Mouse (Mus musculus) limb, embryonic 14.5 days (tissue): ENCODE data around the gene Vil1. TPM values are rescaled to one million over a fixed set of nuclear protein-coding genes. Genes with fewer than 3 reads are reported as not detected.

Experiments
- ATAC-seq: fragments of 200-750 bp; cut with Nextera tagmentation; 2 replicates; pipeline ENCODE4 v1.8.0; 2017; ENCODE audit warnings: low read depth, moderate number of reproducible peaks, moderate TSS enrichment; ENCODE audit not compliant: low FRiP score
- DNase-seq: peaks from one replicate; pipeline ENCODE4 v3.0.0-alpha.2; 2015; ENCODE audit warnings: low spot score
- H3K27ac ChIP-seq: fragments of 300-500 bp; sonication (generic); replicated peaks from 2 replicates; pipeline ENCODE4 v1.5.1; 2014; ENCODE audit warnings: low read depth, mild to moderate bottlenecking, low read length, moderate library complexity, mixed read lengths
- H3K27me3 ChIP-seq: fragments of 300-500 bp; sonication (generic); 2 replicates; pipeline ENCODE4 v1.6.1; 2014; ENCODE audit warnings: low read length, mixed read lengths; ENCODE audit not compliant: control insufficient read depth, insufficient read depth
- H3K36me3 ChIP-seq: fragments of 300-500 bp; sonication (generic); 2 replicates; pipeline ENCODE4 v1.6.1; 2014; ENCODE audit warnings: mild to moderate bottlenecking, low read length, moderate library complexity, mixed read lengths; ENCODE audit not compliant: control insufficient read depth, insufficient read depth
- H3K4me1 ChIP-seq: fragments of 300-500 bp; sonication (generic); 2 replicates; pipeline ENCODE4 v1.6.1; 2014; ENCODE audit warnings: antibody characterized with exemption, low read length, mixed read lengths; ENCODE audit not compliant: control insufficient read depth, insufficient read depth
- H3K4me2 ChIP-seq: fragments of 300-500 bp; sonication (generic); replicated peaks from 2 replicates; pipeline ENCODE4 v1.6.1; 2014; ENCODE audit warnings: low read depth, mild to moderate bottlenecking, low read length, moderate library complexity; ENCODE audit not compliant: severe bottlenecking
- H3K4me3 ChIP-seq: fragments of 300-500 bp; sonication (generic); replicated peaks from 2 replicates; pipeline ENCODE4 v1.5.1; 2014; ENCODE audit warnings: low read length
- H3K9ac ChIP-seq: fragments of 300-500 bp; sonication (generic); 2 replicates; pipeline ENCODE4 v1.6.1; 2014; ENCODE audit warnings: mild to moderate bottlenecking, low read depth, low read length, moderate library complexity; ENCODE audit not compliant: severe bottlenecking
- H3K9me3 ChIP-seq: fragments of 300-500 bp; sonication (generic); 2 replicates; pipeline ENCODE4 v1.6.1; 2016; ENCODE audit warnings: low read length; ENCODE audit not compliant: control insufficient read depth
- POLR2A ChIP-seq: fragments of 200-500 bp; IDR thresholded peaks from 2 replicates; pipeline ENCODE4 v1.8.0; 2012; ENCODE audit warnings: inconsistent platforms, mild to moderate bottlenecking, moderate library complexity, borderline replicate concordance; ENCODE audit not compliant: insufficient read depth, insufficient read length; ENCODE audit errors: extremely low read depth
- WGBS: fragments of 180-500 bp; shearing (Covaris S2); extraction: QIAGEN DNeasy Blood & Tissue Kit; methylation state at CpG from one replicate; pipeline ENCODE4 v1.1.7; 2014; 5-methylcytosine and 5-hydroxymethylcytosine counted together
- polyA plus RNA-seq, 2 experiments: library from polyadenylated mRNA; depleted of rRNA in 1 of 2; stranded (reverse) in 1 of 2; unstranded in 1 of 2; fragments of >200 nt; fragmentation: Nextera tagmentation in 1 of 2; extraction: Ambion mirVana in 1 of 2; gene quantifications; 2 replicates each; pipeline versions ENCODE4 v1.2.1 to v1.2.3; 2012 to 2014

The Vil1 gene
- polyA plus RNA-seq, 2 experiments = 0.10 to 0.14 TPM

DNA sequence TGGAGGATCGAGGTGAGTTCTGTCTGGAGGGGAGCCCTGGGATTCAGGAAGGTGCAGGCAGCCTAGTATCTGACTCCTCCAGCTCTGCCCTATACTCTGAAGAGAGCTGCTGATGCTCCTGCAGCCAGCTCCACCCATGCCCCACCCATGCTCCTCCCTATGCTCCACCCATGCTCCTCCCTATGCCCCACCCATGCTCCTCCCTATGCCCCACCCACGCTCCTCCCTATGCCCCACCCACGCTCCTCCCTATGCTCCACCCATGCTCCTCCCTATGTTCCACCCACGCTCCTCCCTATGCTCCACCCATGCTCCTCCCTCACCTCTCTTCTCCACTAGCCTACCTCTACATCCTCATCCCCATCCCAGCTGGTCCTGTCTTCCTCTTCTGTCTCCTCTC is 6.0 kb downstream of the Vil1 start:
- no peaks in the 10 kb centered on the region for H3K9me3 ChIP-seq
- H3K4me1 ChIP-seq = no peaks in the 10 kb centered on the region
- no peak for TF ChIP-seq POLR2A
- no peak for DNase-seq
- no peak overlapping the region for H3K27ac ChIP-seq
- no peak for ATAC-seq
- 45% methylated on average over 4 of the region's 4 CpGs for WGBS
- no peaks in the 10 kb centered on the region for H3K27me3 ChIP-seq
- no peak overlapping the region for H3K4me2 ChIP-seq
- no peak overlapping the region for H3K9ac ChIP-seq
- no peaks in the 10 kb centered on the region for H3K36me3 ChIP-seq
- H3K4me3 ChIP-seq = no peak overlapping the region

- ATAC-seq = no peak
- Histone ChIP-seq H3K9me3 (no peaks in the 10 kb centered on the region), H3K4me2 (no peak overlapping the region), H3K9ac (no peak overlapping the region), H3K27ac (no peak overlapping the region), H3K36me3 (no peaks in the 10 kb centered on the region), H3K4me3 (no peak overlapping the region), H3K4me1 (no peaks in the 10 kb centered on the region), H3K27me3 (no peaks in the 10 kb centered on the region)
- TF ChIP-seq POLR2A = no peak
- no peak for DNase-seq
- WGBS = 67% methylated on average over 17 of the region's 17 CpGs
Measured at GRCm38 (mm10) chr1:74418747-74419439, 9.7 kb downstream of the Vil1 start.

GRCm38 (mm10) chr1:74419440-74419794 is 10.2 kb downstream of the Vil1 start:
- ATAC-seq (no peak), DNase-seq (no peak)
- Histone ChIP-seq H3K27me3 (no peaks in the 10 kb centered on the region), H3K4me2 (no peak overlapping the region), H3K9me3 (no peaks in the 10 kb centered on the region), H3K4me1 (no peaks in the 10 kb centered on the region), H3K27ac (no peak overlapping the region), H3K9ac (no peak overlapping the region), H3K4me3 (no peak overlapping the region), H3K36me3 (no peaks in the 10 kb centered on the region)
- WGBS = 56% methylated on average over 9 of the region's 9 CpGs
- TF ChIP-seq POLR2A = no peak

DNA sequence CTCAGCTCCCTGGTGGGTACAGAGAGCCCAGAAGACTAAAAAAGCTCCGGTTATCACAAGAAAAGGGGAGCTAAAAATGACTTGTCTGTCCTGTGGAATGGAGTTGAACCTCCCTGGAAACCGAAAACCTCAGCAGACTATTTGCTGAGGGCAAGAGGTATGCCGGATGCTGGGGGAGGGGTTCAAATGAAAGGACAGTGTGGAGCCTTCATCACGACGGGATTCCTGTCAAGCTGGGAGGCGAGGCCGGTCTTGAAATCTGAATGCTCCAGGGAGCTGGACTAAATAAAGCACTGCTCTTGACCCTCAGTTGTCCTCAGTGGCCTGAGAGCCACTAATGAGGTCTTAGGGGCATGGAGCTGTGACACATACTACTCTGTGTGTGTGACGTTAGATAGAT is 14.0 kb downstream of the Vil1 start:
- no peak for DNase-seq
- Histone ChIP-seq H3K36me3 (no peaks in the 10 kb centered on the region), H3K27me3 (no peaks in the 10 kb centered on the region), H3K9me3 (no peaks in the 10 kb centered on the region), H3K4me1 (no peaks in the 10 kb centered on the region), H3K4me3 (no peak overlapping the region), H3K27ac (no peak overlapping the region), H3K4me2 (no peak overlapping the region), H3K9ac (no peak overlapping the region)
- WGBS = 43% methylated on average over 8 of the region's 8 CpGs
- no peak for ATAC-seq
- TF ChIP-seq POLR2A = no peak

- no peak for TF ChIP-seq POLR2A
- no peak for DNase-seq
- Histone ChIP-seq H3K4me3 (no peak overlapping the region), H3K4me1 (no peaks in the 10 kb centered on the region), H3K27me3 (no peaks in the 10 kb centered on the region), H3K9ac (no peak overlapping the region), H3K27ac (no peak overlapping the region), H3K9me3 (no peaks in the 10 kb centered on the region), H3K36me3 (no peaks in the 10 kb centered on the region), H3K4me2 (no peak overlapping the region)
- ATAC-seq = no peak
- WGBS = 68% methylated on average over 7 of the region's 7 CpGs
Measured at GRCm38 (mm10) chr1:74425845-74426244, 16.7 kb downstream of the Vil1 start.
